Mouse (Mus musculus) bone marrow macrophage, adult 2 months (primary cell): Measurements from ENCODE around the gene Gfi1. TPM values are rescaled to one million over a fixed set of nuclear protein-coding genes. Genes with fewer than 3 reads are reported as not detected.

ENCODE experiments used
- H3K27ac ChIP-seq: 2 replicates; pipeline ENCODE4 v1.5.1; 2012; ENCODE audit warnings: low read depth, low read length; ENCODE audit not compliant: insufficient read depth
- H3K4me1 ChIP-seq: 2 replicates; pipeline ENCODE4 v1.6.1; 2012; ENCODE audit warnings: low read length; ENCODE audit not compliant: control insufficient read depth, insufficient read depth
- H3K4me3 ChIP-seq: 2 replicates; pipeline ENCODE4 v1.5.1; 2012; ENCODE audit warnings: mild to moderate bottlenecking, low read length, moderate library complexity; ENCODE audit not compliant: insufficient read depth
- CTCF ChIP-seq: IDR thresholded peaks from 2 replicates; pipeline ENCODE4 v1.5.1; 2012; ENCODE audit warnings: low read depth, mild to moderate bottlenecking, low read length, moderate library complexity
- POLR2A ChIP-seq: IDR thresholded peaks from 2 replicates; pipeline ENCODE4 v1.6.1; 2012; ENCODE audit warnings: mild to moderate bottlenecking, low read depth, low read length, borderline replicate concordance
- polyA plus RNA-seq: library from polyadenylated mRNA; stranded (reverse); fragments of >200 nt; gene quantifications from 2 replicates; pipeline ENCODE4 v1.2.4, GENCODE M21; 2012; ENCODE audit not compliant: missing spikeins, insufficient read depth, insufficient read length

The Gfi1 gene
- polyA plus RNA-seq, 1 experiment, result not detected

DNA sequence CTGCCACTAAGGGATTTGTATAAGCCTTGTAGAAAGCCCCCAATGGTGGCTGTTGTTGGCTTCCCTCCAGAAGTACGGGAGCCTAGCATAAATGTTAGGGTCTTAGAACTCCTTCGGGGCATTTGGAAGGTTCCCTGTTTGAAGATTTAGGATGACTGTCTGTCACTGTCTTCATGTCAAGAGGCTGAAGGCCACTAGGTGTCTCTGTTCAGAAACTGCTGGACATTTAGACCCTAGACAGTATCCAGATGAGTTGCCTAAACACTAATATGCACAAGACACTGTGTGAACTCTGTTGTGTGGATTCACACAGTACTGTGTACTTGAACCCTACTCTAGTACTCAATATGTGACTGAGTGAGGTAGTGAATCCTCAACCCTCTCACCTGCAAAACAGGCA lies 41.5 kb downstream of the Gfi1 start:
- peaks cover 3% of the 10 kb centered on the region for H3K4me1 ChIP-seq
- no peak overlapping the region for H3K27ac ChIP-seq
- H3K4me3 ChIP-seq, result no peak overlapping the region
- TF ChIP-seq POLR2A (no peak), CTCF (no peak)

DNA sequence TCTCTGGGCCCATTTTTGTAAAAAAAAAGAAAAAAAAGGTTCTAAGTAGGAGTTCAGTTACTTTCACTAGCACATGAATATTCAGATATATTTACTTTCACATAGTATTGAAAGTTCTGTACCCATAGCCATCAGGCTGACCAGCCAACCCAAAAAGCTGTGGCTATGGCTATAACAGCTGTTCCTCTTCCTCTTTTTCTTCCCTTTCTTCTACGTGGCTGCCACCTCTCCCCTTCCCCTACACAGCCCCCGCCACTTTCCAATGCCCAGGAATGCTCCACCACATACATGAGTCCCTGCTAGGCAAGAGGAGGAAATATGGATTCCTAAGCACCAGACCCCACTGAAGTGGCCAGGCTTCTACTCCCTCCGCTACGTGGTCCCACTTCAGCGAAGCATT lies 44.5 kb downstream of the Gfi1 start:
- Histone ChIP-seq H3K4me3 (no peak overlapping the region), H3K27ac (no peak overlapping the region), H3K4me1 (no peaks in the 10 kb centered on the region)
- TF ChIP-seq POLR2A (no peak), CTCF (no peak)

DNA sequence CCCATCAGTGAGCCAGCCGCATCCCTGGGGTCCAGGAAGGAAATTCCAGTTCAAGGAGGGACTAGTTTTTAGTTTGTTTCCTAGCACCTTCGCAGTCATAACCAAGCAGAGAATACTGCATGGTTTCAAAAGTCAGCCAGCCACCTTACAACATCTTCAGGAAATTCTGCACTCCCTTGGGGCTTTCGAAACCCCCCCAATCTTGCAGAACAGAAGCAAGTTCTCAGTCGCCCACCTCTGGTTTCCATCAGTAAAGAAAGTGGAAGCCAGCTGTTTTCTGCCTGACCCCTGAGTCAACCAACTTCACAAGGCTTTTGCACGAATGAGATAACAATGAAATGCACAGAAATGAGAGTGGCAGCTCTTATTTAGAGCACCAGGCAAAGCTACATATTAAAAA lies 47.4 kb downstream of the Gfi1 start:
- Histone ChIP-seq H3K27ac (no peak overlapping the region), H3K4me1 (no peaks in the 10 kb centered on the region), H3K4me3 (no peak overlapping the region)
- TF ChIP-seq CTCF (no peak), POLR2A (no peak)

Other genes starting within 250 kb of the Gfi1 start
- not detected in 2 replicates for gene Gm42669, start 218.4 kb downstream of the Gfi1 start, polyA plus RNA-seq
- not detected in 2 replicates for gene 1700028K03Rik, start 191.3 kb downstream of the Gfi1 start, polyA plus RNA-seq
- gene Rpap2, start 128.7 kb downstream of the Gfi1 start, polyA plus RNA-seq, result 11.2 and 11.7 TPM in 2 replicates
- gene Glmn, start 128.1 kb downstream of the Gfi1 start, polyA plus RNA-seq, result 11.1 and 13.9 TPM in 2 replicates
- gene Ube2d2b, start 104.1 kb upstream of the Gfi1 start, polyA plus RNA-seq, result not detected in 2 replicates
- gene Evi5, start 149.1 kb upstream of the Gfi1 start, polyA plus RNA-seq, result 30.7 and 34.6 TPM in 2 replicates
- 54.3 and 57.8 TPM in 2 replicates for gene Rpl5, start 174.5 kb upstream of the Gfi1 start, polyA plus RNA-seq